Mouse (Mus musculus): ENCODE measurements around the gene Amz1. TPM values are rescaled to one million over a fixed set of nuclear protein-coding genes. Genes with fewer than 3 reads are reported as not detected.

Gene Amz1
- total RNA-seq, 1 experiment = 5.6 TPM

DNA sequence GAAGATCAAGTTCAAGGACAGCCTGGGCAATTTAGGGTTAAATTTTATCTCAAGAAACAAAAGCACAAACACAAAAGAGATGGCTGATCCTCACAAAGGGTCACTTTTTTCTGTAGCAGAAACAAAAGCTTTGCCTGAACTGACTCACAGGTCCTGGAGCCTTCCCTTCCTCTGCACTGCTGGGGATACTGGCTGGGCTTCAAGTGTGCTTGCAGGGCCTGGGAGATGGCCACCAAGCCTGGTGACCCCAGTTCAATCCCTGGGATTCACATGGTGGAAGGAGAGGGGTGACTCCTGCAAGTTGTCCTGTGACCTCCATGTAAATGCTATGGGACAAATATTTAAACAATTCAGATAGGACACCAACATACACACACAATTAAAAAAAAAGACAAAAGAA, 65.6 kb downstream of the Amz1 start:
- no peak for DNase-seq (ENCODE audit: low read depth, low spot score)
- peaks cover 0 to 5% of the 10 kb centered on the region in 2 experiments; a peak in 2 of 4 replicates for H3K4me1 ChIP-seq (ENCODE audit: control insufficient read depth in 2 of 2, insufficient read depth in 2 of 2, low read length in 2 of 2, poor library complexity in 1 of 2)

DNA sequence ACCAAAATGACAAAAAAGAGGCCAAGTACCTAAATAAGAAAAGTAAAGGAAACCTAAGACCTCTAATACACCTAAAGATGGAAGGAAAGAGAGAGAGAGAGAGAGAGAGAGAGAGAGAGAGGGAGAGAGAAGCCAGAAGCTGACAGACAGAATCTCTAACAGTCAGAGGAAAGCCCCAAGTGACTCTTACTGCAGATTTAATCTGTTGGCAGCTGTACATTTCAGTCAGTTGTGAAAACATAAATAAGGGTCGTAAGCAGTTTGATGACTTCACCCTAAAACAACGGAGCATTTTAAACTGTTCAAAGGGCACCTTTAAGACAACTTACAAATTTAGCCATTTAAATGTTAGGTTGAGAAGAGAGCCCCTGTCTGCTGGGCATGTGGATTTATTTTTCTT, 66.5 kb downstream of the Amz1 start:
- Histone ChIP-seq H3K4me1 (ENCODE audit: control insufficient read depth in 2 of 2, insufficient read depth in 2 of 2, low read length in 2 of 2, poor library complexity in 1 of 2) (peaks cover 0 to 5% of the 10 kb centered on the region in 2 experiments; a peak in 2 of 4 replicates), H3K4me3 (ENCODE audit: insufficient read depth in 1 of 2, low read depth in 1 of 2, low read length in 2 of 2, poor library complexity in 1 of 2, severe bottlenecking in 1 of 2) (no peak overlapping the region), H3K36me3 (ENCODE audit: control insufficient read depth, insufficient read depth, low read length, poor library complexity, severe bottlenecking) (no peaks in the 10 kb centered on the region), H3K9me3 (ENCODE audit: control insufficient read depth, insufficient read depth, low read depth, low read length) (no peaks in the 10 kb centered on the region), H3K9ac (ENCODE audit: insufficient read depth, low read depth, low read length, poor library complexity, severe bottlenecking) (no peak overlapping the region), H3K27ac (ENCODE audit: insufficient read depth, low read depth, low read length, poor library complexity, severe bottlenecking) (no peak overlapping the region)
- DNase-seq (ENCODE audit: low read depth, low spot score) = no peak
- in situ Hi-C loops (cut with MboI; ENCODE audit: low sequenced_read_pairs in 2 of 2, unreplicated experiment in 2 of 2) = no loop called here
- TF ChIP-seq ZC3H11A (IDR thresholded peaks at IDR 0.05; ENCODE audit: borderline replicate concordance, low read depth, low read length) (no peak), ZNF384 (IDR thresholded peaks at IDR 0.05; ENCODE audit: low read depth, low read length) (no peak), HCFC1 (IDR thresholded peaks at IDR 0.05; ENCODE audit: borderline replicate concordance, insufficient read depth, low read length) (no peak), MAFK (IDR thresholded peaks at IDR 0.05; ENCODE audit: insufficient read depth, low read depth, low read length) (no peak), CHD2 (IDR thresholded peaks at IDR 0.05; ENCODE audit: low read depth, low read length) (no peak)

More for the DNA sequence above, 65.6 kb downstream of the Amz1 start:
- H3K36me3 ChIP-seq (ENCODE audit: control insufficient read depth, insufficient read depth, low read length, poor library complexity, severe bottlenecking) = no peaks in the 10 kb centered on the region
- in situ Hi-C loops (cut with MboI; ENCODE audit: low sequenced_read_pairs in 2 of 2, unreplicated experiment in 2 of 2) = no loop called here
- H3K27ac ChIP-seq (ENCODE audit: insufficient read depth, low read depth, low read length, poor library complexity, severe bottlenecking) = no peak overlapping the region
- H3K9me3 ChIP-seq (ENCODE audit: control insufficient read depth, insufficient read depth, low read depth, low read length) = no peaks in the 10 kb centered on the region
- no peak overlapping the region for H3K4me3 ChIP-seq (ENCODE audit: insufficient read depth in 1 of 2, low read depth in 1 of 2, low read length in 2 of 2, poor library complexity in 1 of 2, severe bottlenecking in 1 of 2)
- TF ChIP-seq HCFC1 (IDR thresholded peaks at IDR 0.05; ENCODE audit: borderline replicate concordance, insufficient read depth, low read length) = no peak
- TF ChIP-seq CHD2 (IDR thresholded peaks at IDR 0.05; ENCODE audit: low read depth, low read length) = no peak
- no peak overlapping the region for H3K9ac ChIP-seq (ENCODE audit: insufficient read depth, low read depth, low read length, poor library complexity, severe bottlenecking)

DNA sequence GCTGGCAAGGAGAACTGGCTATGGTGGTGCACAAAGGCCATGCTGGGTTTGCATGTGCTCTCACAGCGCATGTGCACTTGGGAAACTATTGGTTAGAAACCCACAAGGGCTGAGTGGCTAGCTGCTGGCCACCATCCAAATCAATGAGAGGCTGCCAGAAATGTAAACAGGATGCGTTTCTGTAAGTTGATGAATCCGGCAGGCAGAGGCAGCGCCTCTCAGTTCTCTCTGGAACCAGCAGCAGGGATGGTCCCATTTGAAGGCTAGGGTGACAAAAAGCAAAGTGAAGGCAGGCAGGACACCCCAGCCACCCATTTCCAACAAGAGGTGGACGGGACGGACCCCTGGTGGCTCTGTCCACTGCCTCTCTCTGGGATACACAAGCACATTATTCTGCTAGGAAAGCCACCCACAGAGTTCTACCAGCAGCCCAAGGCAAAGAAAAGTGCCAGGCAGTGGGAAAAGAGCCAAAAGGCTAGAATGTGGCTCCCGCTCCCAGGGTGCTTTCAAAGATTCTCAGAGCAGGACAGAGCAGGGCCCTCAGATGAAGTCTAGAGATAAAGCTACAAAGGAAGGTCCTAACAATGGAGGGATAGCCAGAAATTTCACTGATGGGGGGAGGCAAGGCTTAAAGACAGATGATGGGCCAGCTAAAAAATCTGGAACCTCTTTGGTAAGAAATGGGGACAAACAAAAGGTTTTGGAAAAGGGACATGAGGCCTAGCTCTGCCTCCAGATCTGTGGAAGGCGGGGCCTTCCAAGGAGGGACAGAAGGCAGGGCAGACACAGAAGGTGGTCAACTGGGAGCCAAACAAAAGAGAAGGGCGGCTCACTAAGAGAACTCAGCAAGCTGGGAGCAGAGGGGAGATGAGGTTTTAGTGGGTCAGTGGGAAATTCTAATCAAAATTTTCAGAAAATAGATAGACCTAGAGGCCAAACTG, 67.3 kb downstream of the Amz1 start:
- in situ Hi-C loops (cut with MboI; ENCODE audit: low sequenced_read_pairs in 2 of 2, unreplicated experiment in 2 of 2) = no loop called here
- DNase-seq (ENCODE audit: low read depth, low spot score) = no peak
- Histone ChIP-seq H3K4me1 (ENCODE audit: control insufficient read depth in 2 of 2, insufficient read depth in 2 of 2, low read length in 2 of 2, poor library complexity in 1 of 2) (peaks cover 0 to 5% of the 10 kb centered on the region in 2 experiments; a peak in 2 of 4 replicates), H3K36me3 (ENCODE audit: control insufficient read depth, insufficient read depth, low read length, poor library complexity, severe bottlenecking) (no peaks in the 10 kb centered on the region), H3K27ac (ENCODE audit: insufficient read depth, low read depth, low read length, poor library complexity, severe bottlenecking) (no peak overlapping the region), H3K4me3 (ENCODE audit: insufficient read depth in 1 of 2, low read depth in 1 of 2, low read length in 2 of 2, poor library complexity in 1 of 2, severe bottlenecking in 1 of 2) (no peak overlapping the region), H3K9me3 (ENCODE audit: control insufficient read depth, insufficient read depth, low read depth, low read length) (no peaks in the 10 kb centered on the region), H3K9ac (ENCODE audit: insufficient read depth, low read depth, low read length, poor library complexity, severe bottlenecking) (no peak overlapping the region)
- TF ChIP-seq CHD2 (IDR thresholded peaks at IDR 0.05; ENCODE audit: low read depth, low read length) = no peak
- TF ChIP-seq MAFK (IDR thresholded peaks at IDR 0.05; ENCODE audit: insufficient read depth, low read depth, low read length) = no peak
- no peak for TF ChIP-seq ZNF384 (IDR thresholded peaks at IDR 0.05; ENCODE audit: low read depth, low read length)
- TF ChIP-seq HCFC1 (IDR thresholded peaks at IDR 0.05; ENCODE audit: borderline replicate concordance, insufficient read depth, low read length) = no peak
- TF ChIP-seq ZC3H11A (IDR thresholded peaks at IDR 0.05; ENCODE audit: borderline replicate concordance, low read depth, low read length) = no peak

DNA sequence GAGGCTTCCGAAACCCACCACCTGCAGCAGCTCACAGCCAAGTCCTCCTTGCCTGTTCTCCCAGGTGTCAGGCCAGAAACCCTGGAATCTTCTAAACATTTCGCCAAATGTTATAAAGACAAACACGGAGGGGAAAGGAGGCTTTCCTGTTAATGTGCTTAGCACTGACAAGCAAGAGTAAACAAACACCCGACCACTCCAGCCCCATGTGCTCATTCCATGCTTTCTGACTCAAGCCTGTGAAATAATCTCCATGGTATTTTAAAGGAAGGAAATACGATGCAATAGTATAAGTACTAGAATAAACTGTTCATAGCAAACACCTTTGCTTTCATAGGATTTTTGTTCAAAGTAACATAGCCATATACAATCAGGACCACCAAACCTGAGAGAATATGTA, 68.3 kb downstream of the Amz1 start:
- TF ChIP-seq CHD2 (IDR thresholded peaks at IDR 0.05; ENCODE audit: low read depth, low read length) = no peak
- TF ChIP-seq MAFK (IDR thresholded peaks at IDR 0.05; ENCODE audit: insufficient read depth, low read depth, low read length) = no peak
- TF ChIP-seq ZNF384 (IDR thresholded peaks at IDR 0.05; ENCODE audit: low read depth, low read length) = no peak
- no peak for TF ChIP-seq HCFC1 (IDR thresholded peaks at IDR 0.05; ENCODE audit: borderline replicate concordance, insufficient read depth, low read length)
- no peak for TF ChIP-seq ZC3H11A (IDR thresholded peaks at IDR 0.05; ENCODE audit: borderline replicate concordance, low read depth, low read length)
- Histone ChIP-seq H3K27ac (ENCODE audit: insufficient read depth, low read depth, low read length, poor library complexity, severe bottlenecking) (no peak overlapping the region), H3K9ac (ENCODE audit: insufficient read depth, low read depth, low read length, poor library complexity, severe bottlenecking) (no peak overlapping the region), H3K4me3 (ENCODE audit: insufficient read depth in 1 of 2, low read depth in 1 of 2, low read length in 2 of 2, poor library complexity in 1 of 2, severe bottlenecking in 1 of 2) (no peak overlapping the region), H3K36me3 (ENCODE audit: control insufficient read depth, insufficient read depth, low read length, poor library complexity, severe bottlenecking) (no peaks in the 10 kb centered on the region), H3K9me3 (ENCODE audit: control insufficient read depth, insufficient read depth, low read depth, low read length) (no peaks in the 10 kb centered on the region), H3K4me1 (ENCODE audit: control insufficient read depth in 2 of 2, insufficient read depth in 2 of 2, low read length in 2 of 2, poor library complexity in 1 of 2) (peaks cover 0 to 5% of the 10 kb centered on the region in 2 experiments; a peak in 2 of 4 replicates)
- DNase-seq (ENCODE audit: low read depth, low spot score) = no peak
- in situ Hi-C loops (cut with MboI; ENCODE audit: low sequenced_read_pairs in 2 of 2, unreplicated experiment in 2 of 2) = no loop called here

Data from ES-E14 (cell line).